Mouse (Mus musculus): ENCODE measurements around the gene Egln2.

The Egln2 gene

GRCm38 (mm10) chr7:27132588-27132987 is 34.0 kb downstream of the Egln2 start:
- no peak for ATAC-seq (ENCODE audit: low TSS enrichment)

GRCm38 (mm10) chr7:27131387-27131786 is 35.2 kb downstream of the Egln2 start:
- ATAC-seq (ENCODE audit: low TSS enrichment) = no peak

- no peak for ATAC-seq (ENCODE audit: low TSS enrichment)
Measured at GRCm38 (mm10) chr7:27130521-27131370, 35.9 kb downstream of the Egln2 start.

- no peak for ATAC-seq (ENCODE audit: low TSS enrichment)
Measured at GRCm38 (mm10) chr7:27129811-27130210, 36.8 kb downstream of the Egln2 start.

- ATAC-seq (ENCODE audit: low TSS enrichment) = no peak
Measured at GRCm38 (mm10) chr7:27128946-27129345, 37.7 kb downstream of the Egln2 start.

GRCm38 (mm10) chr7:27128162-27128561 is 38.4 kb downstream of the Egln2 start:
- ATAC-seq (ENCODE audit: low TSS enrichment) = peak; percentile 76

GRCm38 (mm10) chr7:27124969-27125368 is 41.6 kb downstream of the Egln2 start:
- ATAC-seq (ENCODE audit: low TSS enrichment) = no peak

- no peak for ATAC-seq (ENCODE audit: low TSS enrichment)
Measured at GRCm38 (mm10) chr7:27124305-27124832, 42.2 kb downstream of the Egln2 start.

- no peak for ATAC-seq (ENCODE audit: low TSS enrichment)
Measured at GRCm38 (mm10) chr7:27119676-27120075, 46.9 kb downstream of the Egln2 start, which contains the start of gene Cyp2f2. Cyp2f2 (plus strand) TSS chr7:27119909.

GRCm38 (mm10) chr7:27118033-27118511 is 48.5 kb downstream of the Egln2 start:
- no peak for ATAC-seq (ENCODE audit: low TSS enrichment)

- no peak for ATAC-seq (ENCODE audit: low TSS enrichment)
Measured at GRCm38 (mm10) chr7:27111987-27112386, 54.6 kb downstream of the Egln2 start.

GRCm38 (mm10) chr7:27111038-27111437 is 55.6 kb downstream of the Egln2 start:
- no peak for ATAC-seq (ENCODE audit: low TSS enrichment)

GRCm38 (mm10) chr7:27110327-27110726 is 56.3 kb downstream of the Egln2 start:
- no peak for ATAC-seq (ENCODE audit: low TSS enrichment)
